Mouse (Mus musculus): ENCODE data around the gene Adam1a. TPM values are rescaled to one million over a fixed set of nuclear protein-coding genes. Genes with fewer than 3 reads are reported as not detected.

The Adam1a gene
- 0.92 and 1.9 TPM in 2 replicates for total RNA-seq (2012; rRNA removed)
- 1 to 10 TPM in 1 of 2 experiments, not detected in 1; 1.0 TPM for polyA plus RNA-seq (2012; ENCODE audit: insufficient read depth in 1 of 2, insufficient read length in 2 of 2, low read depth in 1 of 2, low replicate concordance in 2 of 2, missing spikeins in 1 of 2)

DNA sequence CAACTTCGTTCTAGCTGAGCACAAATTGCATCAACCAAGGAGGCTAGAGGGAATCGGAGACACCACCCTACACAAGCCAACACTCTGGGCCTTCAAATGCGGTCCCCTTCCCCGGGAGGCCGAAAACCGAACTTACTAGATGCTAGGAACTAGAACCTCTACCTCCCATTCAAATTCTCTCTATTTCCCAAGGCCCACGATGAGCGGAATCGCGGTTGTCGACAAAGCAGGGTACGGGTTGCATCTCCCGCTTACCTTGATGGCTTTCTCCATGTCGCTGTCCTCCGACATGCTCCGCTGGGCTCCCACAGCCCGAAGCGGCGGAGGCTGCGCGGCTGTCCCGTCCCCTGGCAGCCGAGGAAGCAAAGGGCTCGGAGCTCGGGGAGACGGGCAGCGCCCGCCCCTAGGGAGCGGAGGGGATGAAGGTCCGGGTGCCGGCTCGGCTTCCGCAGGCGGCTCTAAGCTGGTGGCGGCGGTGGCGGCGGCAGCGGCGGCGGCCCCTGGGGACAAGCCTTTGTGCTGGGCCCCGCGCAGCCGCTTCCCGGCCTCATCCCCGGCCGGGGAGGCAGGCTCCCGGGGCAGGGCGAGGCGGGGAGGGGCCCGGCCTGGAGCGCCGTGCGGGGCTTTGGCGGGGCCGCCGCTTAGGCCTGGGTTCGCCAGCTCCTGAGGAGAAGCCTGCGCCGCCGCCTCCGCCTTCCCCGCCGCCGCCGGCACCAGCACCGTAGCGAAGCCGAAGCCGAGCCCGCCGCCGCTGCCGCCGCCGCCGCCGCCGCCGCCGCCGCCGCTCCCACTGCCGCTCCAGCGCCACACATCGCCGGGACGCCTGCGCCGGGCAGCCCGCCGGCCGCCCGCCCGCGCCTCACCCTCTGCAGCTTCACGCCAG, at the start of gene Adam1a, which contains the start of gene Gm42878:
Adam1a (minus strand) TSS at position 573 of the 883 bp plus-strand sequence.
Gm42878 (minus strand) TSS at position 573 of the 883 bp plus-strand sequence.
- H3K79me2 ChIP-seq (ENCODE audit: control insufficient read depth, insufficient read depth, low read length, poor library complexity) = peaks cover 42% of the 10 kb centered on the region
- peak within 1 kb of the TSS; percentile 89 to 99 for H3K4me3 ChIP-seq (ENCODE audit: control insufficient read depth in 1 of 2, insufficient read depth in 1 of 2, low read depth in 2 of 2, low read length in 2 of 2)
- H3K4me1 ChIP-seq (ENCODE audit: control insufficient read depth in 1 of 2, insufficient read depth in 2 of 2, low read length in 2 of 2) = peaks cover 4 to 12% of the 10 kb centered on the region in 2 experiments
- peak within 1 kb of the TSS; percentile 95 for H3K9ac ChIP-seq (ENCODE audit: control insufficient read depth, low read depth, low read length, poor library complexity, severe bottlenecking)
- peak within 1 kb of the TSS; percentile 71 for H3K27ac ChIP-seq (ENCODE audit: control insufficient read depth, low read depth, low read length)
- peaks cover 0 to 25% of the 10 kb centered on the region in 2 experiments; a peak in 2 of 4 replicates for H3K36me3 ChIP-seq (ENCODE audit: control insufficient read depth in 1 of 2, insufficient read depth in 2 of 2, low read length in 2 of 2)
- TF ChIP-seq MYC (IDR thresholded peaks at IDR 0.05; ENCODE audit: low read depth, low read length) (no peak), MAZ (IDR thresholded peaks at IDR 0.05; ENCODE audit: low read depth, low read length) (no peak), ZMIZ1 (IDR thresholded peaks at IDR 0.05; ENCODE audit: low read depth, low read length) (no peak), UBTF (IDR thresholded peaks at IDR 0.05; ENCODE audit: borderline replicate concordance, insufficient read depth, low read depth, low read length) (peak; percentile 92; the same call in 1 of the 2 replicates), NELFE (IDR thresholded peaks at IDR 0.05; ENCODE audit: low read depth, low read length) (no peak), ZNF384 (IDR thresholded peaks at IDR 0.05; ENCODE audit: low read depth, low read length) (no peak), NRF1 (IDR thresholded peaks at IDR 0.05; ENCODE audit: insufficient read depth, low read depth, low read length, poor library complexity, severe bottlenecking) (no peak), JUND (IDR thresholded peaks at IDR 0.05; ENCODE audit: low read depth, low read length) (no peak), GATA1 (IDR thresholded peaks at IDR 0.05; ENCODE audit: low read depth, low read length) (no peak), ZKSCAN1 (IDR thresholded peaks at IDR 0.05; ENCODE audit: low read depth, low read length) (no peak), KAT2A (conservative IDR thresholded peaks at IDR 0.05; ENCODE audit: low read depth, low read length) (no peak), POLR2AphosphoS5 (IDR thresholded peaks at IDR 0.05; ENCODE audit: borderline replicate concordance, low read depth, low read length) (no peak), TCF12 (IDR thresholded peaks at IDR 0.05; ENCODE audit: low read depth, low read length) (no peak), TAL1 (IDR thresholded peaks at IDR 0.05; ENCODE audit: low read length) (no peak), HCFC1 (IDR thresholded peaks at IDR 0.05; ENCODE audit: low read depth, low read length) (0 out of 2 replicates have a peak, but pooled peaks have one; percentile 24), ELF1 (IDR thresholded peaks at IDR 0.05; ENCODE audit: low read depth, low read length) (no peak), MEF2A (IDR thresholded peaks at IDR 0.05; ENCODE audit: extremely low read depth, insufficient replicate concordance, low read depth, low read length, poor library complexity, severe bottlenecking) (no peak), TBP (IDR thresholded peaks at IDR 0.05; ENCODE audit: low read depth, low read length) (no peak), ETS1 (IDR thresholded peaks at IDR 0.05; ENCODE audit: low read depth, low read length) (no peak), POLR2A (IDR thresholded peaks at IDR 0.05; ENCODE audit: control insufficient read depth in 1 of 2, insufficient read depth in 1 of 2, low read depth in 1 of 2, low read length in 2 of 2, poor library complexity in 1 of 2) (no peak), CHD2 (IDR thresholded peaks at IDR 0.05; ENCODE audit: low read length) (no peak), CHD1 (IDR thresholded peaks at IDR 0.05; ENCODE audit: low read depth, low read length) (0 out of 2 replicates have a peak, but pooled peaks have one; percentile 69), RAD21 (IDR thresholded peaks at IDR 0.05; ENCODE audit: low read depth, low read length) (no peak), RCOR1 (IDR thresholded peaks at IDR 0.05; ENCODE audit: low read depth, low read length) (no peak), CTCF (IDR thresholded peaks at IDR 0.05 in 2 of 3, conservative IDR thresholded peaks at IDR 0.05 in 1 of 3; ENCODE audit: control insufficient read depth in 1 of 3, insufficient read depth in 1 of 3, low read depth in 2 of 3, low read length in 3 of 3, poor library complexity in 1 of 3, severe bottlenecking in 1 of 3) (no peak; a peak in 1 of 6 replicates), POLR2AphosphoS2 (IDR thresholded peaks at IDR 0.05; ENCODE audit: low read length) (no peak; the same call in 1 of the 2 replicates)
- no peaks in the 10 kb centered on the region for H3K27me3 ChIP-seq (ENCODE audit: control insufficient read depth in 1 of 2, insufficient read depth in 2 of 2, low read length in 2 of 2)
- DNase-seq (ENCODE audit: low read depth, low spot score) = peak; percentile 49
- H3K9me3 ChIP-seq (replicated peaks; ENCODE audit: insufficient read depth, low read length) = no peaks in the 10 kb centered on the region

Measured in MEL (cell line).